Mouse (Mus musculus) CH12.LX (cell line): Measurements from ENCODE around the gene Cyp2t4. TPM values are rescaled to one million over a fixed set of nuclear protein-coding genes. Genes with fewer than 3 reads are reported as not detected.

Experiments used
- DNase-seq: peaks from one replicate; pipeline ENCODE4 v3.0.0-alpha.2; 2013; ENCODE audit errors: extremely low read depth
- H3K27ac ChIP-seq: 2 replicates; pipeline ENCODE4 v1.5.1; 2012; ENCODE audit warnings: low read depth, mild to moderate bottlenecking, control low read depth, moderate library complexity; ENCODE audit not compliant: insufficient read depth
- H3K27me3 ChIP-seq: replicated peaks from 2 replicates; pipeline ENCODE3; 2012; ENCODE audit warnings: inconsistent platforms
- H3K36me3 ChIP-seq, 2 experiments: replicated peaks in 1 of 2; 2 replicates each; pipeline versions ENCODE3 to v1.6.1; 2012; ENCODE audit warnings: inconsistent platforms in 1 of 2, low read length in 1 of 2, mild to moderate bottlenecking in 1 of 2, mixed read lengths in 1 of 2, moderate library complexity in 1 of 2; ENCODE audit not compliant: control insufficient read depth in 1 of 2, insufficient read depth in 1 of 2
- H3K4me1 ChIP-seq, 2 experiments: 2 replicates each; pipeline ENCODE4 v1.6.1; 2012; ENCODE audit warnings: inconsistent platforms in 1 of 2, moderate library complexity in 1 of 2; ENCODE audit not compliant: insufficient read depth in 2 of 2, control insufficient read depth in 1 of 2
- H3K4me2 ChIP-seq: 2 replicates; pipeline ENCODE4 v1.6.1; 2012; ENCODE audit warnings: low read depth, mild to moderate bottlenecking, control low read depth; ENCODE audit not compliant: poor library complexity, insufficient read depth, severe bottlenecking
- H3K4me3 ChIP-seq, 3 experiments: fragments of 150-350 bp in 1 of 3; sonication (generic) in 1 of 3; replicated peaks in 1 of 3; 2 replicates each; pipeline versions ENCODE3 to v1.5.1; 2011 to 2012; ENCODE audit warnings: low read depth in 2 of 3, low read length in 2 of 3, mild to moderate bottlenecking in 2 of 3, moderate library complexity in 2 of 3, control low read depth in 1 of 3, improper control_type of control experiment in 1 of 3, inconsistent platforms in 1 of 3, mixed read lengths in 1 of 3; ENCODE audit not compliant: poor library complexity in 1 of 3
- H3K79me2 ChIP-seq: replicated peaks from 2 replicates; pipeline ENCODE4 v1.6.1; 2012; ENCODE audit warnings: mild to moderate bottlenecking, moderate library complexity; ENCODE audit not compliant: control insufficient read depth, poor library complexity, insufficient read depth, severe bottlenecking; ENCODE audit errors: extremely low read depth
- H3K9ac ChIP-seq: 2 replicates; pipeline ENCODE4 v1.6.1; 2012; ENCODE audit warnings: low read depth, mild to moderate bottlenecking, control low read depth, moderate library complexity; ENCODE audit not compliant: insufficient read depth
- H3K9me3 ChIP-seq: replicated peaks from 2 replicates; pipeline ENCODE3; 2012; ENCODE audit warnings: low read length, inconsistent platforms, mixed read lengths
- BHLHE40 ChIP-seq: IDR thresholded peaks from 2 replicates; pipeline ENCODE4 v1.6.1; 2011; ENCODE audit warnings: mild to moderate bottlenecking, low read depth, low read length, improper control_type of control experiment
- CHD2 ChIP-seq: IDR thresholded peaks from 2 replicates; pipeline ENCODE4 v1.6.1; 2011; ENCODE audit warnings: low read length, improper control_type of control experiment
- E2F4 ChIP-seq: IDR thresholded peaks from 2 replicates; pipeline ENCODE4 v1.6.1; 2011; ENCODE audit warnings: low read depth, low read length, improper control_type of control experiment; ENCODE audit not compliant: insufficient replicate concordance
- ELF1 ChIP-seq: IDR thresholded peaks from 2 replicates; pipeline ENCODE4 v1.6.1; 2014; ENCODE audit warnings: low read depth, mild to moderate bottlenecking, inconsistent platforms, low read length, improper control_type of control experiment
- ETS1 ChIP-seq: conservative IDR thresholded peaks from 2 replicates; pipeline ENCODE4 v1.6.1; 2012; ENCODE audit warnings: low read depth, mild to moderate bottlenecking, inconsistent platforms, low read length, improper control_type of control experiment, moderate library complexity
- GABPA ChIP-seq: IDR thresholded peaks from 2 replicates; pipeline ENCODE4 v1.6.1; 2012; ENCODE audit warnings: low read depth, low read length, improper control_type of control experiment, inconsistent platforms; ENCODE audit not compliant: insufficient replicate concordance
- JUN ChIP-seq: IDR thresholded peaks from 2 replicates; pipeline ENCODE4 v1.6.1; 2011; ENCODE audit warnings: low read depth, mild to moderate bottlenecking, low read length, improper control_type of control experiment, moderate library complexity; ENCODE audit not compliant: insufficient read depth
- JUND ChIP-seq: conservative IDR thresholded peaks from 2 replicates; pipeline ENCODE4 v1.6.1; 2011; ENCODE audit warnings: low read depth, low read length, improper control_type of control experiment
- KAT2A ChIP-seq: IDR thresholded peaks from 2 replicates; pipeline ENCODE4 v1.6.1; 2012; ENCODE audit warnings: low read length, improper control_type of control experiment, inconsistent platforms; ENCODE audit not compliant: insufficient replicate concordance
- MAFK ChIP-seq: IDR thresholded peaks from 2 replicates; pipeline ENCODE4 v1.6.1; 2011; ENCODE audit warnings: low read length, improper control_type of control experiment; ENCODE audit not compliant: insufficient replicate concordance
- MAX ChIP-seq: IDR thresholded peaks from 2 replicates; pipeline ENCODE4 v1.6.1; 2011; ENCODE audit warnings: low read length, improper control_type of control experiment
- MXI1 ChIP-seq: IDR thresholded peaks from 2 replicates; pipeline ENCODE4 v1.6.1; 2011; ENCODE audit warnings: mild to moderate bottlenecking, low read depth, low read length, improper control_type of control experiment
- MYC ChIP-seq: IDR thresholded peaks from 2 replicates; pipeline ENCODE4 v1.6.1; 2011; ENCODE audit warnings: low read depth, mild to moderate bottlenecking, improper control_type of control experiment, low read length
- POLR2AphosphoS2 ChIP-seq: IDR thresholded peaks from 2 replicates; pipeline ENCODE4 v1.6.1; 2011; ENCODE audit warnings: low read depth, low read length, improper control_type of control experiment
- RAD21 ChIP-seq: IDR thresholded peaks from 2 replicates; pipeline ENCODE4 v1.6.1; 2011; ENCODE audit warnings: low read depth, mild to moderate bottlenecking, low read length, improper control_type of control experiment, moderate library complexity
- SIN3A ChIP-seq: IDR thresholded peaks from 2 replicates; pipeline ENCODE4 v1.6.1; 2012; ENCODE audit warnings: low read length, improper control_type of control experiment, inconsistent platforms
- SMC3 ChIP-seq: IDR thresholded peaks from 2 replicates; pipeline ENCODE4 v1.6.1; 2011; ENCODE audit warnings: low read depth, low read length, improper control_type of control experiment
- TBP ChIP-seq: conservative IDR thresholded peaks from 2 replicates; pipeline ENCODE4 v1.6.1; 2011; ENCODE audit warnings: low read depth, low read length, improper control_type of control experiment
- USF1 ChIP-seq: IDR thresholded peaks from 2 replicates; pipeline ENCODE4 v1.6.1; 2014; ENCODE audit warnings: low read depth, mild to moderate bottlenecking, inconsistent platforms, low read length, improper control_type of control experiment
- USF2 ChIP-seq: conservative IDR thresholded peaks from 2 replicates; pipeline ENCODE4 v1.6.1; 2011; ENCODE audit warnings: low read depth, low read length, improper control_type of control experiment
- ZC3H11A ChIP-seq: IDR thresholded peaks from 2 replicates; pipeline ENCODE4 v1.6.1; 2012; ENCODE audit warnings: low read depth, mild to moderate bottlenecking, inconsistent platforms, low read length, improper control_type of control experiment
- ZKSCAN1 ChIP-seq: IDR thresholded peaks from 2 replicates; pipeline ENCODE4 v1.6.1; 2012; ENCODE audit warnings: low read depth, inconsistent platforms, low read length, improper control_type of control experiment, borderline replicate concordance
- ZMIZ1 ChIP-seq: IDR thresholded peaks from 2 replicates; pipeline ENCODE4 v1.6.1; 2012; ENCODE audit warnings: low read depth, mild to moderate bottlenecking, inconsistent platforms, low read length, improper control_type of control experiment
- dilution Hi-C: fragments of 300-500 bp; cut with MboI; formaldehyde crosslinking; loops from 2 replicates; pipeline ENCODE4 v1.14.3; 2020; ENCODE audit warnings: low sequenced_read_pairs; ENCODE audit not compliant: extremely low pct_unique_long_range_greater_than_20kb, extremely low pct_ligation_motif_present
- in situ Hi-C: fragments of 300-500 bp; cut with MboI; formaldehyde crosslinking; loops from 3 replicates; pipeline ENCODE4 v1.14.3; 2019; ENCODE audit warnings: low sequenced_read_pairs, low pct_ligation_motif_present, low pct_unique_long_range_greater_than_20kb, mixed read lengths
- polyA plus RNA-seq: library from polyadenylated mRNA; unstranded; fragments of >175 nt; gene quantifications from 2 replicates; pipeline ENCODE4 v1.2.1, GENCODE M21; 2012; ENCODE audit warnings: low read depth; ENCODE audit not compliant: insufficient read length
- total RNA-seq, 2 experiments: library from RNA; depleted of rRNA; stranded (reverse); fragments of 300-350 nt in 1 of 2; fragments of >200 nt in 1 of 2; gene quantifications; 2 replicates each; pipeline ENCODE4 v1.2.3; 2012 to 2014

Cyp2t4 gene
- total and polyA plus RNA-seq, 3 experiments = 0.43 TPM; not detected in 2

DNA sequence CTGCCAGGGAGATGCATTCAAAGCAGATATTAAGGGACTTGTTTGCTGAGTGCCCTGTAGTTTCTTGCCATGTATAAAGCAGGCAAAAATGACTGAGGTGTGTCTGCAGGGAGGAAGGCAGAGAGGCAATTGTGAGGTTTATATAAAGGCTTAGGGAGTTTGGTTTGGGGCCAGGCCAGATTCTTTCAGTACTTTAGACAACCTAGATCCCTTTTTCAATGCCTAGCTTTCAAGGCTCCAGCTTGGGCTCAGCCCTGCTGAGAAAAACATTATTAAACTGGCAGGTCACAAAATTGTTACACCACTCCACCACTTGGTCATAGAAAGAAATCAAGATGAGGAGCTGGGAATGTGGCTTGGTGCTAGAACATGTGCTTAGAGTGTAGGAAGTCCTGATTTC is 43.2 kb upstream of the Cyp2t4 start:
- no peak for TF ChIP-seq KAT2A
- TF ChIP-seq USF2 = no peak
- TF ChIP-seq MAFK = no peak
- TF ChIP-seq, all 38 proteins: peak for 0
- H3K79me2 ChIP-seq = no peaks in the 10 kb centered on the region
- in situ Hi-C loops = no loop called here
- H3K4me3 ChIP-seq = no peak overlapping the region
- DNase-seq = no peak
- no peak overlapping the region for H3K4me2 ChIP-seq
- no peaks in the 10 kb centered on the region for H3K36me3 ChIP-seq
- no peaks in the 10 kb centered on the region for H3K4me1 ChIP-seq
- peaks cover 15% of the 10 kb centered on the region for H3K9me3 ChIP-seq
- dilution Hi-C loops = no loop called here
- no peak overlapping the region for H3K27ac ChIP-seq
- H3K27me3 ChIP-seq = peaks cover 60% of the 10 kb centered on the region
- H3K9ac ChIP-seq = no peak overlapping the region

DNA sequence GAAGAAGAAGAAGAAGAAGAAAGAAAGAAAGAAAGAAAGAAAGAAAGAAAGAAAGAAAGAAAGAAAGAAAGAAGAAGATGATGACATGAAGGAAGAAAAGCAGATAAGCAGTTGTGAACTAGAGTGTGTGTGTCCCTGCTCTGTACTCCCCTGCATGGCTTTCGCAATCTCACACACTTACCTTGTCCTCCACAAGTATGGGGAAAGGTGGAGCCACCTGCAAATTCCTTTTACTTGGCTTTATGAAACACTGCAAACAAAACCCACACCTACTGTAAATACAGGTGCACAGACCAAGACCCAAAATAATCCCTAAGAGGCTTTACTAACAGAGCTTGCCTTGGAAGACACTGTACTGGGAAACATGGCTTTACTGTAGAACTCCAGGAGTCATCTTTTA is 42.5 kb upstream of the Cyp2t4 start:
- Histone ChIP-seq H3K27me3 (peaks cover 58% of the 10 kb centered on the region), H3K4me1 (no peaks in the 10 kb centered on the region), H3K4me3 (no peak overlapping the region), H3K9me3 (peaks cover 15% of the 10 kb centered on the region), H3K9ac (no peak overlapping the region), H3K36me3 (no peaks in the 10 kb centered on the region), H3K79me2 (no peaks in the 10 kb centered on the region), H3K4me2 (no peak overlapping the region), H3K27ac (no peak overlapping the region)
- TF ChIP-seq SIN3A (no peak), USF2 (no peak), TBP (no peak), POLR2AphosphoS2 (no peak), JUND (no peak), CHD2 (no peak), BHLHE40 (no peak), ETS1 (no peak), ZKSCAN1 (no peak), MAX (no peak)
- dilution Hi-C loops = no loop called here
- in situ Hi-C loops = no loop called here
- DNase-seq = no peak

DNA sequence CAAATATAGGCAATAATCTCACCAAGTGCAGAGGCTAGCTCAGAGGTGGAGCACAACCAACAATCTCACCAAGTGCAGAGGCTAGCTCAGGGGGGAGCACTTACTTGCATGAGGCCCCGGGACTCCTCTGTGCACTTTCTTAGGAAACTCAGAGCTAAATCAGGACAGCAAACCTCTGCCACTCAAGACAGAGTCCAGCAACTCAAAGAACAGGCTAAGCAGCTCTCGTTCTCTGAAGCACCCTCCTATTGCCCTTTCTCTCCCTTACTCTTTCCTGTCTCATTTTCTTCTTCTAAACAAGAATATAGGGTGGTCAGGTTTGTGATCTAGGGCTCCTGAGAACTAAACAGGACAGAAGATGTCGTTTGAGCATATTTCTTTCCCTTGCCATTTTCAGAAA is 41.5 kb upstream of the Cyp2t4 start:
- H3K27me3 ChIP-seq = peaks cover 59% of the 10 kb centered on the region
- dilution Hi-C loops (no loop called here), in situ Hi-C loops (no loop called here)
- no peak overlapping the region for H3K27ac ChIP-seq
- H3K9me3 ChIP-seq = peaks cover 15% of the 10 kb centered on the region
- no peaks in the 10 kb centered on the region for H3K4me1 ChIP-seq
- DNase-seq = no peak
- no peak overlapping the region for H3K9ac ChIP-seq
- H3K4me2 ChIP-seq = no peak overlapping the region
- H3K36me3 ChIP-seq = no peaks in the 10 kb centered on the region
- H3K4me3 ChIP-seq = no peak overlapping the region
- no peaks in the 10 kb centered on the region for H3K79me2 ChIP-seq
- TF ChIP-seq MXI1 = no peak
- TF ChIP-seq E2F4 = no peak
- no peak for TF ChIP-seq SMC3
- TF ChIP-seq RAD21 = no peak
- TF ChIP-seq MAX = no peak
- no peak for TF ChIP-seq ETS1
- TF ChIP-seq JUND = no peak
- no peak for TF ChIP-seq MYC
- TF ChIP-seq USF2 = no peak
- no peak for TF ChIP-seq ZC3H11A
- TF ChIP-seq GABPA = no peak
- TF ChIP-seq CHD2 = no peak
- TF ChIP-seq JUN = no peak
- no peak for TF ChIP-seq ELF1
- no peak for TF ChIP-seq ZMIZ1
- no peak for TF ChIP-seq USF1
- TF ChIP-seq, all 38 proteins: peak for 0
